Mouse (Mus musculus) heart, embryonic 10.5 days (tissue): ENCODE measurements around the gene Ttl. TPM values are rescaled to one million over a fixed set of nuclear protein-coding genes. Genes with fewer than 3 reads are reported as not detected.

Source experiments
- DNase-seq: peaks from one replicate; pipeline ENCODE4 v3.0.0-alpha.2; 2017; ENCODE audit warnings: low spot score
- H3K27ac ChIP-seq: fragments of 300-500 bp; sonication (generic); 2 replicates; pipeline ENCODE4 v1.5.1; 2016; ENCODE audit warnings: mild to moderate bottlenecking
- H3K27me3 ChIP-seq: fragments of 300-500 bp; sonication (generic); 2 replicates; pipeline ENCODE4 v1.6.1; 2016; ENCODE audit warnings: mild to moderate bottlenecking; ENCODE audit not compliant: poor library complexity, insufficient read depth, severe bottlenecking
- H3K36me3 ChIP-seq: fragments of 300-500 bp; sonication (generic); 2 replicates; pipeline ENCODE4 v1.6.1; 2016; ENCODE audit warnings: mild to moderate bottlenecking, moderate library complexity
- H3K4me1 ChIP-seq: fragments of 300-500 bp; sonication (generic); 2 replicates; pipeline ENCODE4 v1.6.1; 2016; ENCODE audit warnings: mild to moderate bottlenecking
- H3K4me3 ChIP-seq: fragments of 300-500 bp; sonication (generic); 2 replicates; pipeline ENCODE4 v1.5.1; 2016; ENCODE audit warnings: mild to moderate bottlenecking, moderate library complexity
- H3K9me3 ChIP-seq: fragments of 300-500 bp; sonication (generic); 2 replicates; pipeline ENCODE4 v1.6.1; 2016; ENCODE audit warnings: mild to moderate bottlenecking, moderate library complexity
- WGBS: fragments of 180-500 bp; shearing (Covaris S2); methylation state at CpG from one replicate; pipeline ENCODE4 v1.1.7; 2016; 5-methylcytosine and 5-hydroxymethylcytosine counted together
- polyA plus RNA-seq: library from polyadenylated mRNA; unstranded; fragments of >200 nt; fragmentation: Nextera tagmentation; extraction: Ambion mirVana; gene quantifications from 2 replicates; pipeline ENCODE4 v1.2.1, GENCODE M21; 2016

Gene Ttl
- polyA plus RNA-seq, 1 experiment from 2014 or later, result 12.3 TPM

DNA sequence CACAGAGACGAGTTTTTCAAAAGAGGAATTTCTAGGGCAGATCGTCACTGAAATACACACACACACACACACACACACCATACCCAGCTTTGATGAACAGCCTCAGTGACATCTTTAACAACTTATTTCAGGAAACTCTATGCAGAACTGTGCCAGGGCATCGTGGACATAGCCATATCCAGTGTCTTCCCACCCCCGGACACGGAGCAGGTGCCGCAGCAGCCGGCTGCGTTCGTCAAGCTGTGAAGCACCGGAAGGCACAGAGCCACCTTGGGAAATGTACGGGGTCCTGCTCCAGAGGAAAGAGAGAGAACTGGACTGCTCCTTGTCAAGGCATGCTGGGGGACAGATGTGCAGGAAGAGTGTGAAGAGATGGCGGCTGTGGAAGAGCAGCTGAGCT lies 27.1 kb downstream of the Ttl start:
- H3K4me1 ChIP-seq, result peaks cover 6% of the 10 kb centered on the region; the same call in 1 of the 2 replicates
- 86% methylated on average over 12 of the region's 12 CpGs for WGBS
- no peaks in the 10 kb centered on the region for H3K27me3 ChIP-seq
- no peaks in the 10 kb centered on the region for H3K9me3 ChIP-seq
- no peak overlapping the region for H3K27ac ChIP-seq
- no peak overlapping the region for H3K4me3 ChIP-seq
- H3K36me3 ChIP-seq, result peaks cover 38% of the 10 kb centered on the region
- DNase-seq, result no peak

DNA sequence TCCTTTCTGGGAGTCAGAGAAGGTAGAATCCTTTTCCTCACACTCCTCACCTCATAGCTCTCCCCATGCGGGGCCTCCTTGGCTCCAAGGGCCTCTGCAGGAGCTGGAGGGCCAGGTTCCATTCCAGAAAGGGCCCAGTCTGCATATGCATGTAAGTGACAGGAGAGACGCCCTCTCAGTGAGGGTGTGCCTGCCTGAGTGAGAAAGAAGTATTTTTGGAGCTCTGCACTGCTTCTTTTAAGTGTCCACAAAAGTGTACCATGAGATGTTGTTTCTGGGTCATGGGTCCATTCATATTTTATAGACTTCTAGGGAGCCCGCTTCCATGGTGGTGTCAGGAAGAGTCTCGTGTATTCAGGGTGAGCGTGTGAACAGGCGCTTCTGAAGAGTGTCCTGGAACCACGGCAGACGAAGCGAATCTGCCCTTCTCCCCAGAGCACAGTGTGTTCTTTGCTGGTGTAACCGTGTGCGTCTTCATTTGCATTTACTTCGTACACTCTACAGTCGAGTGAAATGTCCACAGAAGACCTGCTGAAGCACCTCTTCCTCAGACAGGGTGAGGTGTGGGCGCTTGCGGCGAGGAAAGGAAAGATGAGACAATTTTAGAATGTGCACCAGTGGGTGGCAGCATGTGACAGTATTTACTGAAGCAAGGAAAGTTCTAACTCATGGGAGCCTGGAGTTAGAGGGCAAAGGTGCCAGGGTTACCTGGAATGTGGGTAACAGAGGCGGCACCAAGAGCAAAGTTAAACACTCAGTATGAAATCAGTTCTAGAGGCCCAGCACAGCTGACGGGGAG lies 28.4 kb downstream of the Ttl start:
- H3K27me3 ChIP-seq, result no peaks in the 10 kb centered on the region
- no peaks in the 10 kb centered on the region for H3K9me3 ChIP-seq
- no peak for DNase-seq
- H3K4me1 ChIP-seq, result peaks cover 6% of the 10 kb centered on the region; the same call in 1 of the 2 replicates
- H3K4me3 ChIP-seq, result no peak overlapping the region
- peaks cover 28% of the 10 kb centered on the region for H3K36me3 ChIP-seq
- H3K27ac ChIP-seq, result no peak overlapping the region
- WGBS, result 83% methylated on average over 18 of the region's 18 CpGs

DNA sequence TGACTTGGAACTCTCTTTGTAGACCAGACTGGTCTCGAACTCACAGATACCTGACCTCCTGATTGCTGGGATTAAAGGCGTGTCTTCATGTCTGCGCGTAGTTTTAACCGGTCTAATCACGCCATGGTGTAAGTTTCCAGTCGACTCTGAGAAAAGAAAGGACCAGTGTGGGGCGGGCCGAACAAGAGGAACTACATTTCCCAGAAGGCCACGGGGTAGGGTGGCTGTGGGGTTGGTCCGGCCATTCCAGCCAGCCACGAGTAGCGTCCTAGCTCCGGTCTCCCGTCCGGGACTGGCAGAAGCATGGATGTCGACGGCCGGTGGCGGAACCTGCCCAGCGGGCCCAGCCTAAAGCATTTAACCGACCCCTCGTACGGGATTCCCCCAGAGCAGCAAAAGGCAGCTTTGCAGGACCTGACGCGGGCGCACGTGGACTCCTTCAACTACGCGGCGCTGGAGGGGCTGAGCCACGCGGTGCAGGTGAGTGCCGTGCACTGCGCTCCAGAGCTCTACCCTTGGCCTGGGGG lies 35.1 kb downstream of the Ttl start, which contains the start of gene Polr1b:
Gene Polr1b, plus strand, starts transcription at position 212 of the 527 bp plus-strand sequence.
- Histone ChIP-seq H3K27me3 (no peaks in the 10 kb centered on the region), H3K4me3 (peak within 1 kb of the TSS; percentile 88), H3K27ac (peak within 1 kb of the TSS; percentile 90), H3K4me1 (0 out of 2 replicates have a peak, but pooled peaks cover 7% of the 10 kb centered on the region), H3K9me3 (no peaks in the 10 kb centered on the region), H3K36me3 (peaks cover 32% of the 10 kb centered on the region)
- WGBS, result under 1% methylated on average over 35 of the region's 35 CpGs
- peak; percentile 98 for DNase-seq

DNA sequence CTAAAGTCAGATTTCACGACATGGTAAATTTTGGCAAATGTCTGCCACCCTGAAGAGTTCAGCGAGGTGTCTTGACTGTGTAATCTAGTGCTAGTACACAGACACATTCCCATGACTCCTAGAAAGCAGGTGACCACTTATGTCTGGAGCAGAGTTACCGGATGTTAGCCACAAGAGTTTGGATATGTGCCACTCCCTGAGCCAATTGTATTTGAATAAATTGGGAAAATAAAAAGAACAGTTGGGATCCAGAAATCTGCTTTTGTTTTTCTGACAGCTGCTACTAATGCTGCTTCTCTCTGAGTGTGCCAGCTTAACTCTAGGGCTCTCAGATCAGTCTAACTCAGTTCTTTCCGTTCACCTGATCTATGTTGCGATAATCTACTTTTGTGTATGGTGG lies 47.2 kb downstream of the Ttl start:
- DNase-seq, result no peak
- H3K4me3 ChIP-seq, result no peak overlapping the region
- no peaks in the 10 kb centered on the region for H3K27me3 ChIP-seq
- H3K4me1 ChIP-seq, result no peaks in the 10 kb centered on the region
- H3K9me3 ChIP-seq, result no peaks in the 10 kb centered on the region
- WGBS, result 93% methylated on average over 5 of the region's 5 CpGs
- H3K27ac ChIP-seq, result no peak overlapping the region
- peaks cover 83% of the 10 kb centered on the region for H3K36me3 ChIP-seq

DNA sequence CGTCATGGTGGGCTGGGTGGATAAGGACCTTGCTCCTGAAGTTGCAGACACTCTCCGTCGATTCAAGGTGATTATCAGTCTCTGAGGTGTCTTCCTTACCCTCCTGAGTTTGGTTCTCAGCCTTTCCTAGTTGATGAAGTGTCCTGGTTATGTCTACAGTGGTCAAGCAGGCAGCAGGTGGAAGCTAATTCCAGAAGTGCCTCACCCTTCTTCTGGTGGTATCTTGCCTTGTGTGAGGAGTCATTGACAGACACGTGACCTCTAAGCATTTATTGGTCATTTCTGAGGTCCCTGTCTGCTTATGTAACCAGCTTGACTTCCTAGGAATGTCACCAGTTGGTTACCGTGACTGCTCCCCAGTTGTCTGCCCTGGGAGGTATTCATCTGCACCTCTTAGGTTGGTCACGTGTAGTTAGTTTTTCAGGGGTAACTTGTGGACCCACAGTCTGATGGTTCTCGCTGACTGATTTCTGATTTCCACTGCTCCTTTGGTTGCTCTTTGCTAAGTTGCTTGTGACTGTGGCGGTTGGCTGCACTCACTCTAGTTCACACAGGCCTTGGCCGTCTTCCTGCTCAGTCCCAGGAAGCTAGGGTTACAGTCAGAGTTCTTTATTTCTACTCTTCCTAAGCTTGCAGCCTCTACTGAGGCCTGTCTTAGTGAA lies 50.1 kb downstream of the Ttl start:
- H3K4me1 ChIP-seq, result no peaks in the 10 kb centered on the region
- no peaks in the 10 kb centered on the region for H3K9me3 ChIP-seq
- H3K4me3 ChIP-seq, result no peak overlapping the region
- no peak overlapping the region for H3K27ac ChIP-seq
- H3K27me3 ChIP-seq, result no peaks in the 10 kb centered on the region
- DNase-seq, result no peak
- 90% methylated on average over 9 of the region's 9 CpGs for WGBS
- peaks cover 90% of the 10 kb centered on the region for H3K36me3 ChIP-seq

DNA sequence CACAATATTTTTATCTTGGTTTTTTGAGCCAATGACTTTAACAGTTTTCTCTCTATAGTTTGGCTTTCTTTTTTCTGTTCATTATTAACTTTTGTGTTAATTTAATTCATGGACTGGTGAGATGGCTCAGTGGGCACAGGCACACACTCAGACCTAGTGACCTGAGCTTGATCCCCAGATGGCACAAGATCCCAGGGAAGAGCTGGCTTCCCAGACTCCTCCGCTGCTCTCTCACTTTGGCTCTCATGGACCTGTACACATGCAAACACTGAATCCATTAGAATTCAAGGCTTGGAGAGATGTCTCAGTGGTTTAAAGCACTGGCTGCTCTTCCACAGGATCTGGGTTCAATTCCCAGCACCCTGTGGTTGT lies 50.6 kb downstream of the Ttl start:
- H3K9me3 ChIP-seq, result no peaks in the 10 kb centered on the region
- no peak for DNase-seq
- peaks cover 94% of the 10 kb centered on the region for H3K36me3 ChIP-seq
- H3K4me3 ChIP-seq, result no peak overlapping the region
- H3K27me3 ChIP-seq, result no peaks in the 10 kb centered on the region
- H3K4me1 ChIP-seq, result no peaks in the 10 kb centered on the region
- 96% methylated on average over 1 of the region's 1 CpGs for WGBS
- H3K27ac ChIP-seq, result no peak overlapping the region

DNA sequence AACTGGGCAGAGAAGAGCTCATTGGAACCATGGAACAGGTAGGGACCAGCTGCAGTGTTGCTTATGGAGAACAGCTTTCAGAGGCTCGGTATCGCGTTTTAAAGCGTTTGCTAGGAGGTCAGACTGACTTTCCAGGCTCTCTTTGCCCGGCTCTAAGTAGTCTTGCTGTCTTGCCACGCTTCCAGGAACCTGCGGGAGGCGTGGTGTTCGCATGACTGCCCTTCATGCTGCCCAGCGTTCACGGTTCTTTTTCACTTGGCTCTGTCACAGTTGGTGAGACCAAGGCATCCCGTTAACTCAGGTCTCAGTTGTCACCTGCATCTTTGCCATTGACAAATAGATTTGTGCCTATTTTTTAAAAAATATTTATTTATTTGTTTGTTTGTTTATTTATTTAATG lies 52.3 kb downstream of the Ttl start:
- Histone ChIP-seq H3K9me3 (no peaks in the 10 kb centered on the region), H3K4me1 (no peaks in the 10 kb centered on the region), H3K36me3 (peaks cover 95% of the 10 kb centered on the region), H3K27me3 (no peaks in the 10 kb centered on the region), H3K27ac (no peak overlapping the region), H3K4me3 (no peak overlapping the region)
- DNase-seq, result no peak
- 92% methylated on average over 12 of the region's 12 CpGs for WGBS

DNA sequence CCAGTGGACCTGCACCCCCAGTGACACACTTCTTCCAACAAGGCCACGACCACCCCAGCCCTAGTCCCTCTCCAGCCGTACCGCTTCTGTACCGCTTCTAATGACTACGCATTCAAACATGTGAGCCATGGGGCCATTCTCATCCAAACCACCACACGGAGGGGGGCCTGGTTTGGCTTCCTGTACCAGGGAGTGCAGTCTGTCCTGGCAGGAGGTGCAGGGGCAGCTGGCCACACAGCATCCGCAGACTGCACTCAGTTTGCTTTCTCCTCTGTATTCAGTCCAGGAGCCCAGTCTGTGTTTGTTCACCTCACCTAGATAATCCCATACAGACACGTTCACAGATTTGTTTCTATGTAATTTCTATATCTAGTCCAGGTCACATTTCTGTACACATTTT lies 56.2 kb downstream of the Ttl start:
- H3K4me3 ChIP-seq, result no peak overlapping the region
- no peaks in the 10 kb centered on the region for H3K4me1 ChIP-seq
- WGBS, result 95% methylated on average over 8 of the region's 8 CpGs
- H3K36me3 ChIP-seq, result peaks cover 94% of the 10 kb centered on the region
- no peaks in the 10 kb centered on the region for H3K27me3 ChIP-seq
- no peak for DNase-seq
- H3K9me3 ChIP-seq, result no peaks in the 10 kb centered on the region
- no peak overlapping the region for H3K27ac ChIP-seq

DNA sequence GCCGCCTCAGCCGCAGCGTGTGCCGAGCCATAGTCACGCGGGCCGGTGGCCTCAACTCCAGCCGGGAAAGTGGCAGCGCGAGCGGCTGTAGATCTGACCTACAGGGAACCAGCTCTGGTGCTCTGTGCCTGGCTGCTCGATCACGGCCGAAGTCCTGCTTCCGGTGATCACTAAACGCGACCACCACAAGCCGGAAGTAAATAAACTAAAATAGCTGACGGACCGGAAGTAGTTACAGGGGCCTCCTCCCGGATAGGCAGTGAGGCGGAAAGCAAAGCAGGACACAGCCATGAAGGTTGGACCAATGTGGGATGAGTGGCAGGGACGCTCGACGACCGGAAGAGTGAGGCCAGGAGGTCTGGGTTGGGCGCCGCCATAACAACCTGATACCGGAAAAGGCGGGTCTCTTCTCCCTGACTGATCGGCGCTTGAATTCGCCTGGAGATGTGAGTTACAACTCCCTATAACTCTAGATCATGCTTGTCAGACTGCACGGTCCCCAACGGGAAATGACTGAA lies 63.7 kb downstream of the Ttl start, which contains the start of gene Chchd5:
Gene Chchd5, plus strand, starts transcription at position 289 of the 518 bp plus-strand sequence.
- WGBS, result under 1% methylated on average over 35 of the region's 35 CpGs
- Histone ChIP-seq H3K4me3 (peak within 1 kb of the TSS; percentile 82), H3K36me3 (peaks cover 64% of the 10 kb centered on the region), H3K4me1 (peaks cover 19% of the 10 kb centered on the region; the same call in 1 of the 2 replicates), H3K27me3 (no peaks in the 10 kb centered on the region), H3K9me3 (no peaks in the 10 kb centered on the region), H3K27ac (peak within 1 kb of the TSS; percentile 93)
- peak; percentile 99 for DNase-seq

DNA sequence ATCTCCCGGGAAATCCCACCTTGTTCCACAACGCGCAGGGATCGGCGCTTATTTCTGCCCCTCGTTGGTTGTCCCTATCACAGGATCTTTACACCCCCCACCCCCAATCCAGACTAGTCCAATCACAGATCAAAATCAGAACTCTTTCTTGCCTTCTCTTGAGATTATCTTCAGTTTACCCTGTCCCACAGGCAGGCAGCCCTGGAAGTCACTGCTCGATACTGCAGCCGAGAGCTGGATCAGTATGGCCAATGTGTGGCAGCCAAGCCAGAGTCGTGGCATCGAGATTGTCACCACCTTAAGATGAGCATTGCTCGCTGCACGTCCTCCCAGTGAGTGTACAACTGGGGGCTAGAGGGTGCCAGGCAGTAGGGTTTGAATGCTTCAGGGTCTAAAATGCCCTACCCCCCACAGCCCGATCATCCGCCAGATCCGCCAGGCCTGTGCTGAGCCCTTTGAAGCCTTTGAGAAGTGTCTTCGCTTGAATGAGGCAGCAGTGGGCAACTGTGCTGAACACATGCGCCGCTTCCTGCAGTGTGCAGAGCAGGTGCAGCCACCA lies 64.3 kb downstream of the Ttl start:
- no peak for DNase-seq
- WGBS, result 37% methylated on average over 18 of the region's 18 CpGs
- Histone ChIP-seq H3K4me3 (peak overlapping the region; percentile 82), H3K27ac (peak overlapping the region; percentile 93), H3K27me3 (no peaks in the 10 kb centered on the region), H3K4me1 (peaks cover 19% of the 10 kb centered on the region; the same call in 1 of the 2 replicates), H3K36me3 (peaks cover 58% of the 10 kb centered on the region), H3K9me3 (no peaks in the 10 kb centered on the region)

DNA sequence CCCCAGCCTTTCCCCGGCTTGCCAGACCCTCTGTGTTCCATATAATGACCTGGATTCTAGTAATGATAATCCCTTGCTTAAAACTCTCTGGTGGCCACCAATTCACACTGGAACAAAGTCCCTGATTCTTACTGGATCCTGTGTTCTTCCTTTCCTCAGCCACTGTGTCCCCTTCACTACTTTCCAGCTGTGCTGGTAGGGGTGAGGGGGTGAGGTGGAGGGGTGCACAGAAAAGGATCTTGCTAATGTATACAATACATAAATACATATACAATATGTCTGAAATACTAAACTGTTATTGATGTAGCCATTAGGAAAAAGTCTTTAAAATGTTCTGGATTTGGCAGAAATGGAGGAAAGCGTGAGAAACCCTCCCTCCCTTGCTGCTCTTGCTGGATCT lies 65.0 kb downstream of the Ttl start:
- H3K27ac ChIP-seq, result peak overlapping the region; percentile 93; the same call in 1 of the 2 replicates
- DNase-seq, result no peak
- H3K36me3 ChIP-seq, result peaks cover 51% of the 10 kb centered on the region
- no peaks in the 10 kb centered on the region for H3K9me3 ChIP-seq
- 93% methylated on average over 2 of the region's 2 CpGs for WGBS
- H3K4me1 ChIP-seq, result peaks cover 19% of the 10 kb centered on the region; the same call in 1 of the 2 replicates
- H3K4me3 ChIP-seq, result peak overlapping the region; percentile 82
- no peaks in the 10 kb centered on the region for H3K27me3 ChIP-seq

DNA sequence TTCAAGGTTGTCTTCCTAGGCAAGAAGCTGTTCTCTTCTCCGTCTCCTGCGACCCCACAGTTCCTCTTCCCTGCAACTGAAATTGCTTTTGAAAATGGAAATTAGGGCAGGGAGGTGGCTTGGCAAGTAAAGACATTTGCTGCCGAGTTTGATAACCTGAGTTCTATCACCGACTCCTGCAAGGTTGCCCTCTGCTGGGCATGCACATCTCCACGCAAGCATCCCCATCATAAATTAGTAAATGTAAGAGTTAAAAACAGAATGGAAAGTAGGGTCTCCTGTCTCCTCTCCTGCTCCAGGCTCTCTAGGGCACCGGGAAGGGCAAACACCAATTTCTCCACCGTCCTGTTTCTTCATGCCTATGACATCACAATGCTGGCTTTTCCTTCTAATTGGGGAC lies 66.5 kb downstream of the Ttl start:
- WGBS, result 93% methylated on average over 7 of the region's 7 CpGs
- no peak overlapping the region for H3K4me3 ChIP-seq
- no peak for DNase-seq
- H3K4me1 ChIP-seq, result peaks cover 19% of the 10 kb centered on the region; the same call in 1 of the 2 replicates
- peaks cover 38% of the 10 kb centered on the region for H3K36me3 ChIP-seq
- no peak overlapping the region for H3K27ac ChIP-seq
- no peaks in the 10 kb centered on the region for H3K9me3 ChIP-seq
- H3K27me3 ChIP-seq, result no peaks in the 10 kb centered on the region
